Mouse (Mus musculus) midbrain, embryonic 16.5 days (tissue): ENCODE results near the gene Casr. TPM values are rescaled to one million over a fixed set of nuclear protein-coding genes. Genes with fewer than 3 reads are reported as not detected.

Experiments
- ATAC-seq: fragments of 200-750 bp; cut with Nextera tagmentation; 2 replicates; pipeline ENCODE4 v1.8.0; 2017; ENCODE audit warnings: moderate TSS enrichment
- H3K27ac ChIP-seq: fragments of 300-500 bp; sonication (generic); 2 replicates; pipeline ENCODE4 v1.5.1; 2014; ENCODE audit warnings: mild to moderate bottlenecking, low read length, mixed read lengths
- H3K27me3 ChIP-seq: fragments of 300-500 bp; sonication (generic); 2 replicates; pipeline ENCODE4 v1.6.1; 2014; ENCODE audit warnings: low read depth, low read length, mixed read lengths; ENCODE audit not compliant: control insufficient read depth, insufficient read depth
- H3K36me3 ChIP-seq: fragments of 300-500 bp; sonication (generic); 2 replicates; pipeline ENCODE4 v1.6.1; 2014; ENCODE audit warnings: mild to moderate bottlenecking, low read length, moderate library complexity, mixed read lengths; ENCODE audit not compliant: control insufficient read depth, insufficient read depth
- H3K4me1 ChIP-seq: fragments of 300-500 bp; sonication (generic); 2 replicates; pipeline ENCODE4 v1.6.1; 2014; ENCODE audit warnings: mild to moderate bottlenecking, low read length, mixed read lengths; ENCODE audit not compliant: control insufficient read depth, insufficient read depth
- H3K4me2 ChIP-seq: fragments of 300-500 bp; sonication (generic); 2 replicates; pipeline ENCODE4 v1.6.1; 2014; ENCODE audit warnings: mild to moderate bottlenecking, low read length, mixed read lengths
- H3K4me3 ChIP-seq: fragments of 300-500 bp; sonication (generic); 2 replicates; pipeline ENCODE4 v1.5.1; 2014; ENCODE audit warnings: low read depth, mild to moderate bottlenecking, low read length, moderate library complexity, mixed read lengths
- H3K9ac ChIP-seq: fragments of 300-500 bp; sonication (generic); 2 replicates; pipeline ENCODE4 v1.6.1; 2014; ENCODE audit warnings: low read depth, low read length, mixed read lengths
- H3K9me3 ChIP-seq: fragments of 300-500 bp; sonication (generic); replicated peaks from 2 replicates; pipeline ENCODE4 v1.6.1; 2014; ENCODE audit warnings: mild to moderate bottlenecking, low read length, mixed read lengths; ENCODE audit not compliant: control insufficient read depth, poor library complexity, severe bottlenecking
- WGBS: fragments of 180-500 bp; shearing (Covaris S2); extraction: QIAGEN DNeasy Blood & Tissue Kit; methylation state at CpG from one replicate; pipeline ENCODE4 v1.1.7; 2014; 5-methylcytosine and 5-hydroxymethylcytosine counted together
- polyA plus RNA-seq: library from polyadenylated mRNA; unstranded; fragments of >200 nt; fragmentation: Nextera tagmentation; extraction: Ambion mirVana; gene quantifications from 2 replicates; pipeline ENCODE4 v1.2.1, GENCODE M21; 2015

Casr gene
- polyA plus RNA-seq, 1 experiment from 2014 or later: 0.59 TPM

- no peak overlapping the region for H3K4me3 ChIP-seq
- no peaks in the 10 kb centered on the region for H3K4me1 ChIP-seq
- no peaks in the 10 kb centered on the region for H3K36me3 ChIP-seq
- no peak for ATAC-seq
- no peak overlapping the region for H3K9ac ChIP-seq
- WGBS: 79% methylated on average over 1 of the region's 1 CpGs
- H3K4me2 ChIP-seq: no peak overlapping the region
- H3K27me3 ChIP-seq: no peaks in the 10 kb centered on the region
- H3K27ac ChIP-seq: no peak overlapping the region
- H3K9me3 ChIP-seq: no peaks in the 10 kb centered on the region
Measured at GRCm38 (mm10) chr16:36492420-36492819, 69.5 kb downstream of the Casr start.

GRCm38 (mm10) chr16:36476866-36477265 lies 85.1 kb downstream of the Casr start:
- H3K36me3 ChIP-seq: no peaks in the 10 kb centered on the region
- 85% methylated on average over 9 of the region's 9 CpGs for whole genome bisulfite sequencing
- no peak overlapping the region for H3K4me2 ChIP-seq
- no peak overlapping the region for H3K27ac ChIP-seq
- no peak for ATAC-seq
- no peaks in the 10 kb centered on the region for H3K27me3 ChIP-seq
- H3K4me3 ChIP-seq: no peak overlapping the region
- H3K9me3 ChIP-seq: no peaks in the 10 kb centered on the region
- no peak overlapping the region for H3K9ac ChIP-seq
- no peaks in the 10 kb centered on the region for H3K4me1 ChIP-seq

GRCm38 (mm10) chr16:36475530-36475929 lies 86.4 kb downstream of the Casr start:
- Histone ChIP-seq H3K4me3 (no peak overlapping the region), H3K4me1 (no peaks in the 10 kb centered on the region), H3K9ac (no peak overlapping the region), H3K36me3 (no peaks in the 10 kb centered on the region), H3K4me2 (no peak overlapping the region), H3K27ac (no peak overlapping the region), H3K9me3 (no peaks in the 10 kb centered on the region), H3K27me3 (no peaks in the 10 kb centered on the region)
- WGBS: 89% methylated on average over 3 of the region's 3 CpGs
- no peak for ATAC-seq

GRCm38 (mm10) chr16:36474849-36475248 lies 87.1 kb downstream of the Casr start:
- Histone ChIP-seq H3K27ac (no peak overlapping the region), H3K36me3 (no peaks in the 10 kb centered on the region), H3K4me3 (no peak overlapping the region), H3K9ac (no peak overlapping the region), H3K4me1 (no peaks in the 10 kb centered on the region), H3K4me2 (no peak overlapping the region), H3K9me3 (no peaks in the 10 kb centered on the region), H3K27me3 (no peaks in the 10 kb centered on the region)
- ATAC-seq: no peak
- WGBS: 85% methylated on average over 2 of the region's 2 CpGs

- Histone ChIP-seq H3K9ac (no peak overlapping the region), H3K27ac (no peak overlapping the region), H3K4me2 (no peak overlapping the region), H3K4me3 (no peak overlapping the region), H3K36me3 (no peaks in the 10 kb centered on the region), H3K27me3 (no peaks in the 10 kb centered on the region), H3K9me3 (no peaks in the 10 kb centered on the region), H3K4me1 (no peaks in the 10 kb centered on the region)
- 54% methylated on average over 17 of the region's 17 CpGs for WGBS
- 0 out of 2 replicates have a peak, but pooled peaks have one; percentile 45 for ATAC-seq
Measured at GRCm38 (mm10) chr16:36473217-36474216, 88.4 kb downstream of the Casr start.

GRCm38 (mm10) chr16:36471066-36471633 lies 90.8 kb downstream of the Casr start:
- 37% methylated on average over 13 of the region's 13 CpGs for WGBS

GRCm38 (mm10) chr16:36469955-36470478 lies 91.9 kb downstream of the Casr start:
- H3K27me3 ChIP-seq: no peaks in the 10 kb centered on the region
- H3K4me3 ChIP-seq: no peak overlapping the region
- H3K27ac ChIP-seq: no peak overlapping the region
- H3K4me2 ChIP-seq: no peak overlapping the region
- WGBS: 7% methylated on average over 2 of the region's 2 CpGs
- no peaks in the 10 kb centered on the region for H3K9me3 ChIP-seq
- H3K36me3 ChIP-seq: no peaks in the 10 kb centered on the region
- H3K9ac ChIP-seq: no peak overlapping the region
- ATAC-seq: no peak
- no peaks in the 10 kb centered on the region for H3K4me1 ChIP-seq

More at GRCm38 (mm10) chr16:36471066-36471633, 90.8 kb downstream of the Casr start:
- Histone ChIP-seq H3K9me3 (no peaks in the 10 kb centered on the region), H3K27ac (no peak overlapping the region), H3K4me3 (no peak overlapping the region), H3K27me3 (no peaks in the 10 kb centered on the region), H3K4me1 (no peaks in the 10 kb centered on the region), H3K36me3 (no peaks in the 10 kb centered on the region), H3K4me2 (peak overlapping the region; percentile 5; the same call in 1 of the 2 replicates), H3K9ac (no peak overlapping the region)
- peak; percentile 42; the same call in 1 of the 2 replicates for ATAC-seq

GRCm38 (mm10) chr16:36469367-36469766 lies 92.6 kb downstream of the Casr start:
- Histone ChIP-seq H3K4me2 (no peak overlapping the region), H3K36me3 (no peaks in the 10 kb centered on the region), H3K27ac (no peak overlapping the region), H3K9ac (no peak overlapping the region), H3K4me1 (no peaks in the 10 kb centered on the region), H3K4me3 (no peak overlapping the region), H3K27me3 (no peaks in the 10 kb centered on the region), H3K9me3 (no peaks in the 10 kb centered on the region)
- ATAC-seq: no peak
- WGBS: 89% methylated on average over 9 of the region's 9 CpGs

- Histone ChIP-seq H3K36me3 (no peaks in the 10 kb centered on the region), H3K4me2 (no peak overlapping the region), H3K27me3 (no peaks in the 10 kb centered on the region), H3K9me3 (no peaks in the 10 kb centered on the region), H3K9ac (no peak overlapping the region), H3K4me3 (no peak overlapping the region), H3K4me1 (no peaks in the 10 kb centered on the region), H3K27ac (no peak overlapping the region)
- ATAC-seq: no peak
- 74% methylated on average over 4 of the region's 4 CpGs for WGBS
Measured at GRCm38 (mm10) chr16:36468862-36469261, 93.1 kb downstream of the Casr start.
